Mouse (Mus musculus): ENCODE results near the gene Zfp266.

GRCm38 (mm10) chr9:20544070-20544821 is 23.0 kb upstream of the Zfp266 start:
- no peak for TF ChIP-seq CTCF (IDR thresholded peaks at IDR 0.05; ENCODE audit: low read depth)
- peak; percentile 68; the same call in 1 of the 2 replicates for TF ChIP-seq EP300 (IDR thresholded peaks at IDR 0.05; ENCODE audit: low read depth)

Measured in heart, postnatal 0 days (tissue).